Mouse (Mus musculus) inflammation-experienced regulatory T-cells, adult 16 weeks (primary cell): ENCODE measurements around the gene Csf1. TPM values are rescaled to one million over a fixed set of nuclear protein-coding genes. Genes with fewer than 3 reads are reported as not detected.

Source experiments
- polyA plus RNA-seq: library from polyadenylated mRNA; unstranded; fragments of 100-300 nt; shearing (Covaris generic); gene quantifications from one replicate; pipeline ENCODE4 v1.2.1, GENCODE M21; 2017

Csf1 gene
- 33.8 TPM for polyA plus RNA-seq

GRCm38 (mm10) chr3:107759929-107760581 is at the start of gene Csf1:
Gene Csf1, minus strand, starts transcription at chr3:107760469.

GRCm38 (mm10) chr3:107695948-107696881 is 64.1 kb downstream of the Csf1 start, which contains the start of gene Ahcyl1:
Gene Ahcyl1, minus strand, starts transcription at chr3:107696560.

Other genes starting within 250 kb of the Csf1 start
- not detected for gene Slc6a17, start 242.5 kb downstream of the Csf1 start, polyA plus RNA-seq
- not detected for gene Ubl4b, start 205.4 kb downstream of the Csf1 start, polyA plus RNA-seq
- not detected for gene Alx3, start 165.4 kb downstream of the Csf1 start, polyA plus RNA-seq
- gene Gm10961, start 129.1 kb downstream of the Csf1 start, polyA plus RNA-seq = not detected
- gene Strip1, start 128.8 kb downstream of the Csf1 start, polyA plus RNA-seq = 62.7 TPM
- gene Ahcyl1, start 63.9 kb downstream of the Csf1 start, polyA plus RNA-seq = 10.3 TPM
- not detected for gene Eps8l3, start 116.8 kb upstream of the Csf1 start, polyA plus RNA-seq
- 2.5 TPM for gene Gstm5, start 135.4 kb upstream of the Csf1 start, polyA plus RNA-seq
- 0.78 TPM for gene Gstm7, start 171.3 kb upstream of the Csf1 start, polyA plus RNA-seq
- not detected for gene Gstm6, start 183.3 kb upstream of the Csf1 start, polyA plus RNA-seq
- not detected for gene Gstm3, start 208.8 kb upstream of the Csf1 start, polyA plus RNA-seq
- not detected for gene Gstm2, start 226.0 kb upstream of the Csf1 start, polyA plus RNA-seq